Mouse (Mus musculus) kidney, adult 18-20 months (tissue): ENCODE results near the gene Trpm4.
"Not testable (repeated sequence)": the region's sequence is repeated elsewhere in the genome, so short reads cannot be mapped to it uniquely, and the experiment has no call there.

Source experiments
- DNase-seq: peaks from one replicate; pipeline ENCODE4 v3.0.0; 2021

Trpm4 gene

GRCm38 (mm10) chr7:45309455-45309854 lies 24.1 kb downstream of the Trpm4 start:
- DNase-seq, result peak; percentile 61

- DNase-seq, result no peak
These were observed 24.9 kb downstream of the Trpm4 start for GRCm38 (mm10) chr7:45308551-45309240.

- peak; percentile 70 for DNase-seq
These were observed 28.3 kb downstream of the Trpm4 start for GRCm38 (mm10) chr7:45305275-45305674.

GRCm38 (mm10) chr7:45304869-45305268 lies 28.7 kb downstream of the Trpm4 start:
- no peak for DNase-seq

GRCm38 (mm10) chr7:45302626-45303025 lies 31.0 kb downstream of the Trpm4 start:
- DNase-seq, result no peak

- peak; percentile 77 for DNase-seq
These were observed 33.3 kb downstream of the Trpm4 start for GRCm38 (mm10) chr7:45300270-45300669.

GRCm38 (mm10) chr7:45299752-45300151 lies 33.8 kb downstream of the Trpm4 start:
- peak; percentile 51 for DNase-seq

GRCm38 (mm10) chr7:45297563-45297962 lies 36.0 kb downstream of the Trpm4 start:
- DNase-seq, result no peak

GRCm38 (mm10) chr7:45296626-45297025 lies 37.0 kb downstream of the Trpm4 start:
- no peak for DNase-seq

GRCm38 (mm10) chr7:45286486-45286885 lies 47.1 kb downstream of the Trpm4 start:
- no peak for DNase-seq

GRCm38 (mm10) chr7:45277136-45277760 lies 56.3 kb downstream of the Trpm4 start, which contains the start of gene Slc6a21:
Slc6a21 (plus strand) TSS chr7:45277513.
- DNase-seq, result peak; percentile 90

- no peak for DNase-seq
These were observed 59.9 kb downstream of the Trpm4 start for GRCm38 (mm10) chr7:45273672-45274071.

GRCm38 (mm10) chr7:45272786-45273412 lies 60.7 kb downstream of the Trpm4 start:
- no peak for DNase-seq

GRCm38 (mm10) chr7:45265518-45265917 lies 68.1 kb downstream of the Trpm4 start:
- no peak for DNase-seq

- DNase-seq, result no peak
These were observed 69.2 kb downstream of the Trpm4 start for GRCm38 (mm10) chr7:45264348-45264747.

GRCm38 (mm10) chr7:45263006-45263607 lies 70.5 kb downstream of the Trpm4 start:
- DNase-seq, result no peak

GRCm38 (mm10) chr7:45262266-45262665 lies 71.3 kb downstream of the Trpm4 start:
- no peak for DNase-seq

- DNase-seq, result no peak
These were observed 74.3 kb downstream of the Trpm4 start for GRCm38 (mm10) chr7:45259281-45259680.

- no peak for DNase-seq
These were observed 76.3 kb downstream of the Trpm4 start for GRCm38 (mm10) chr7:45257063-45257840.

- not testable (repeated sequence) for DNase-seq
These were observed 77.8 kb downstream of the Trpm4 start for GRCm38 (mm10) chr7:45255822-45256221.

GRCm38 (mm10) chr7:45253806-45254205 lies 79.8 kb downstream of the Trpm4 start:
- no peak for DNase-seq
